Mouse (Mus musculus) heart, postnatal 0 days (tissue): ENCODE results near the gene Rab40b.
"Not testable (repeated sequence)": the region's sequence is repeated elsewhere in the genome, so short reads cannot be mapped to it uniquely, and the experiment has no call there.

ENCODE experiments used
- CTCF ChIP-seq: IDR thresholded peaks from 2 replicates; pipeline ENCODE4 v1.5.1; 2016; ENCODE audit warnings: antibody characterized with exemption, control low read depth, low read depth
- EP300 ChIP-seq: IDR thresholded peaks from 2 replicates; pipeline ENCODE4 v1.6.1; 2016; ENCODE audit warnings: antibody characterized with exemption, low read depth

GRCm38 (mm10) chr11:121348727-121349126 is 39.3 kb downstream of the Rab40b start:
- TF ChIP-seq CTCF, EP300: not testable (repeated sequence)
